Mouse (Mus musculus) testis, postnatal 14 days (tissue): ENCODE data around the gene Cdk2ap2.

Experiments used
- DNase-seq: peaks from one replicate; pipeline ENCODE4 v3.0.0; 2021; ENCODE audit warnings: low spot score

Gene Cdk2ap2

GRCm38 (mm10) chr19:4094774-4095303, 2.1 kb upstream of the Cdk2ap2 start:
- no peak for DNase-seq

- DNase-seq = no peak
These were observed 1.2 kb upstream of the Cdk2ap2 start for GRCm38 (mm10) chr19:4095802-4096201.

DNA sequence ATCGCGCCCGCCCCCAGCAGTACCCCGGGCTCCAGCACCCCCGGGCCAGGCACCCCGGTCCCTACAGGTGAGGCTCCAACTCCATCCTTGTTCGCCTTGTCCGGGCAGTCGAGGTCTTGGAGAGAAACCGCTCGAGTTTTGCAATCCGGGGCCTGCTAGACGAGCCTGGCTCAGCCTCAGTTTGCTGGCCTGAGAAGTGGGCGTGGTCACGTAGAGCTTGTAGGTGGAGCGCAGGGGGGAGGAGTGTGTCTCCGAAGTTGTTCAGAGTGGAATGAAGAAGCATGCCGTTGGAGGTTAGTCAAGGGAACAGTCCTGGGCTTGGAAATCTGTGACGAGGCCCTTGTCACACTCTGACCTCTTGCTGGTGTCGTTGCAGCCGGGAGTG, 451 bp downstream of the Cdk2ap2 start:
- peak; percentile 87 for DNase-seq

DNA sequence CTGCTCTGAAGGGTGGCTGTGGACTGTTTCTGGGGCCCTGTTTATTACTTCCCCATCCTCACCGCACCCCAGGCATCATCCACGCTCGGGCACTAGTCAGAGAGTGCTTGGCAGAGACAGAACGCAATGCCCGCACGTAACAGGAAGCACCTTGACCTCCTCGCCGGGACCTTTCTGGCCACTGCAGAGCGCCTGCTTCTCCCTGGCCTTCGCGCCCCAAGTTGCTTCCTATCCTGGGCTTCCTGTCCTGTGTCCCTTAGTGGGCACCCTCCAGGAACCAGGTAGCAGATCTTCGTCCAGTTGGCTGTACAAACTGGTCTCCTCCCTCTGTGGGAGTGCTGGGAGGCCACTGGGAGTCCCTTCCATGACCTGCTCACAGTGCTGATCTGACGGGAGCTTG, 1.4 kb downstream of the Cdk2ap2 start:
- DNase-seq = no peak

- peak; percentile 83 for DNase-seq
These were observed 2.1 kb downstream of the Cdk2ap2 start for GRCm38 (mm10) chr19:4099056-4099455.

DNA sequence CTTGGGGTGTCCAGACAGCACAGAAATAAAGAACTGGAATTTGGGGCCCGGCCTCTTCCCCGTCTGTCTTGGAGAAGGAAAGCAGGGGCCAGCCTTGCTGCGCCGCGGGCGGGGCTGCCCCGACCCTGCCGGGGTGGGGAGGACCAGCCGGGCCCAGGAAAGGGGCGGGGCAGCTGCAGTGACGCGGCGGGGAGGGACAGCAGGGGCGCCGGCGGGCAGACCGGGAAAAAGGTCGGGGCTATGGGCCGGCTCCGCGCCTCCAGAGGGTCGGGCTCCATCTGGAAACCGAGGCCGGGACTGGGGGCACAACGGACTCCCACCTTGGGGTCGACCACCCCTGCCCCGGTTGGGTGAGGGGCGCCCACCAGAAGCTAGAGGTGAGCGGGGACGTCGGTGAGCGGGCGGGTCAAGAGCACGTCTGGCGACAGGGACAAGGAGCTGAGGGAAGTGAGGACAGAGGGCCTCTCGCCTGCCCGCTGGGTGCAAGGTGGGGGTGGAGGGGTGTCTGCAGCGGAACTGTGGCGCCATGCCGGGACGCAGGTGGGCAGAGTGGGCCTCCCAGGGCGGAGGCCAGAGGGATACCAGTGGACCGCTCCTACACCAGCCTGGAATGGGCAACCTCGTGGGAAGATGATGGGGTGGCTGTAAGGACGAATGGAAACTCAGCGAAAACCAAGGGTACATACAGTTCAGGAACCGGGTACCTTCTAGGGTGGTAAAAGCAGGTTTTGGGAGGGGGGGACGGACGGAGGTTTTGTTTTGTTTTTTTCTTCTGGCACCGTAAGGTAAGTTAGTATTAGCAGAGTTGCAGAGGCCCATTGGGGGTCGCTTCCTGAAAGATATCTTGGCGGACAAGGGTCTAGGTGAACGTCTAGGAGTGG, 3.1 kb downstream of the Cdk2ap2 start, which contains the start of gene Pitpnm1:
TSS of gene Pitpnm1 (plus strand) at position 162 of the 881 bp plus-strand sequence.
- peak; percentile 59 for DNase-seq

DNA sequence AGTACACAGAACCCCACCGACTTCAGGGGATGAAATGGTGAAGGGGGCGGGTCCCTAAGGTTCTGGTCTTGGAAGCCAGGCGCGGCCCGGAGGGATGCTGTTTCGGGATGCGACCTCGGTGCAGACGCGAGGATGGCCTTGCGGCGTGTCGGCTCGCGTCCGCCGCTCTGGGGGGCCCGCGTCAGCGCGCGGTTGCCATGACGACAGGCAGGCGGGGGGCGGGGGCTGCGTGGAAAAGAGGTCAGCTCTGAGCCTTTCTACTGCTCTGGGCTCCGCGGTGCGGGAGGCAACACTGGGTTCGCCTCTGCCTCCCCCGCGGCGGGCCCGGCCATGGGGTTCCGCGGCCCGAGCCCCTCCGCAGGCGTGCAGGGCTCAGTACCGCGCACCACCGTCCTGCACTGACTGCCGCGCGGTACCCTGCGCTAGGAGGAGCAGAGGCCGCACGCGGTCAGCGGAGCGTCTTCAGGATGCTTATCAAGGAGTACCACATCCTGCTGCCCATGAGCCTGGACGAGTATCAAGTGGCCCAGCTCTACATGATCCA, 3.8 kb downstream of the Cdk2ap2 start:
- DNase-seq = peak; percentile 62

DNA sequence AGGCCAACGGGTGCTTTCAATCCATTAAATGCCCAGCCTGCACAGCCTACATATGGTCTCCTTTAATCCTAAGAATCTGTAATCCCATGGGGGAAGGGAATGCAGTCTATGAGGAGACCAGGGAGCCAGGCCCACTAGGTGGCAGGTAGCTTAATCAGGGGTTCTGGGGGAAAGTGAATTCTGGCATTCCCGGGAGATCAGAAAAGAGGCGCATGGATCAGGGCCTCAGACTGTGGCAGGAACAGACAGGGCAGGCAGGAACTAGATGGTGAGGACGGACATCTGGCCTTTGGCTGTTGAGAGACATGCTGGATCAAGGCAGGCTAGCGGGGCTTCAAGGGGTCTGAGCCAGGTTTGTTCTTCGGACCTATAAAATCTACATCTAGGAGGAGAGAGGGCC, 4.5 kb downstream of the Cdk2ap2 start:
- DNase-seq = no peak

DNA sequence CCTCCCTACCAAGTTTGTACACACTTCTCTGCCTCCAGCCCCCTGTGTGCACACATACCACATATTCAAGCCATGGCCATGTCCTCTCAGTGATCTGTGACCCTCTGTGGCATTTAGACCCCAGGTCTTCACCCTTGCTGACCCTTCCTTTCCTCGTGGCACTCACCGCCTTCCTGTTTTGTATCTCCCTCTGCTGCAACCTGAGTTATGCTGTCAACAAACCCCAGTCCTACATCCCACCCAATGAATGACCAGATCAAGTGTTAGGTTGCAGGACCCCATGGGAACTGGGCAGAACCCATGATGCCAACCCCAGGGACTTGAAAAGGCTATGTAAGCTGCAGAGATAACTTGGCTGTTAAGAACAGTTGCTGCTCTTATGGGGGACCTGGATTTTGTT, 5.1 kb downstream of the Cdk2ap2 start:
- no peak for DNase-seq

- DNase-seq = no peak
These were observed 5.6 kb downstream of the Cdk2ap2 start for GRCm38 (mm10) chr19:4102626-4103025.

DNA sequence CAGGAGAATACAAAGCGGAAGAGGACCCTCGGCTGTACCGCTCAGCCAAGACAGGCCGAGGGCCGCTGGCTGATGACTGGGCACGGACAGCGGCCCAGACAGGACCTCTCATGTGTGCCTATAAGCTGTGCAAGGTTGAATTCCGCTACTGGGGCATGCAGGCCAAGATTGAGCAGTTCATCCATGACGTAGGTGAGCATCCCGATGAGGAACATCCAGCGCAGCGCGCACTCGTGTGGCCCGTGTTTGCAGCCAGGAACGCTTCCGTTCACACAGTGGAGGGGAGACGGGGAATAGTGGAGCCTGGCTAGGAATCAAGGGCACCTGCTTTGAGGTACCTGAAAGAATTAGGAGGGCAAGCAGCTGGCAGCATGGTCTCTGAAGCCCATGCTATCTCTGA, 6.3 kb downstream of the Cdk2ap2 start:
- no peak for DNase-seq

GRCm38 (mm10) chr19:4103792-4104191, 6.8 kb downstream of the Cdk2ap2 start:
- DNase-seq = no peak

GRCm38 (mm10) chr19:4104675-4105194, 7.8 kb downstream of the Cdk2ap2 start:
- DNase-seq = no peak

GRCm38 (mm10) chr19:4106654-4107053, 9.7 kb downstream of the Cdk2ap2 start:
- DNase-seq = no peak

- no peak for DNase-seq
These were observed 11.6 kb downstream of the Cdk2ap2 start for GRCm38 (mm10) chr19:4108535-4108934.

DNA sequence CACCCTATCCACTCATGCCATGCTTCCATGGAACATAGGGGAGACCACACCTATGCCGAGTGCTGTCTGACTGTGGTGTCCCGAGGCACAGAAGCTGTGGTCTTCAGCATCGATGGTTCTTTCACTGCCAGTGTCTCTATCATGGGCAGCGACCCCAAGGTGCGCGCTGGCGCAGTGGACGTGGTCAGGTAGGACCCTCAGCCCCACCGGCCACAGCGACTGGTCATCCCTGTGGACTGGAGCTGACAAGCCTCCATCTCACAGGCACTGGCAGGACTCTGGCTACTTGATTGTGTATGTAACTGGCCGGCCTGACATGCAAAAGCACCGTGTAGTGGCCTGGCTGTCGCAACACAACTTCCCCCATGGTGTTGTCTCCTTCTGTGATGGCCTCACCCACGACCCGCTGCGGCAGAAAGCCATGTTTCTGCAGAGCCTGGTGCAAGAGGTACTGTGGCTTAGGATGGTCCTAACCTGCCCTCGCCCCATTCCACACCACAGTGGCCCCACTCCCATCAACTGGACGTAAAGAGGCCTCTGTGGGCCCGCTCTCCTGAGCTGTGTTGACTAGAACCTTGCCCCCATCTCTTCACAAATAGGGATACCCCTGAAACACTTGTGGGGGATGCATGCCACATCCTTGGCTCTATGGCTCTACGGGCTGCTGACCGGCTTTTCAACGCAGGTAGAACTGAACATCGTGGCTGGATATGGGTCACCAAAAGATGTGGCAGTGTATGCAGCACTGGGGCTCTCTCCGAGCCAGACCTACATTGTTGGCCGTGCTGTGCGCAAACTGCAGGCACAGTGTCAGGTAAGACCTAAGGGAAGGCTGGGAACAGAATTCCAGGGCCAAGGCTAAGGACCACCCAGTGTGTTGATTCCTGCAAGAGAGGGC, 15.3 kb downstream of the Cdk2ap2 start:
- no peak for DNase-seq

DNA sequence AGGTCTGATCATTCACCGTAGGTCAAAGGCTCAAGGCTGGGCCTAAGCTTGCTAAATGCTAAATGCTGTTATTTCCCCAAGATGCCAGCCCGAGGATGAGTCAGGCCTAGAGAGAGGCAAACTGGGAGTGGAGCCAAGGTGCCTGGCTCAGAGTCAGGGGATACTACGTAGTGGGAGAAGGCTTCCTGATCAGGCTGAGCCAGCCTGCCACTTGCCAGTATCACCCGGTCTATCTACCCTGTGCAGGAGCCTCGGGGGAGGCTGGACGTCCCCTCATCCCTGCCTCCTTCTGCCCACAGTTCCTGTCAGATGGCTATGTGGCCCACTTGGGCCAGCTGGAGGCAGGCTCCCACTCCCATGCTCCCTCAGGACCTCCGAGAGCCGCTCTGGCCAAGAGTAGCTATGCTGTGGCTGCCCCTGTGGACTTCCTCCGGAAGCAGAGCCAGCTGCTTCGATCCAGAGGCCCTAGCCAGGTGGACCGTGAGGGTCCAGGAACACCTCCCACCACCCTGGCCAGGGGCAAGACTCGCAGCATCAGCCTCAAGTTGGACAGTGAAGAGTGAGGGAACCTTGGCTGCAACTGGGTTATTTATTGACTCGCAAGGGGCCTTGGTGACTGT, 16.3 kb downstream of the Cdk2ap2 start:
- DNase-seq = peak; percentile 80

GRCm38 (mm10) chr19:4113806-4114230, 16.8 kb downstream of the Cdk2ap2 start:
- no peak for DNase-seq

DNA sequence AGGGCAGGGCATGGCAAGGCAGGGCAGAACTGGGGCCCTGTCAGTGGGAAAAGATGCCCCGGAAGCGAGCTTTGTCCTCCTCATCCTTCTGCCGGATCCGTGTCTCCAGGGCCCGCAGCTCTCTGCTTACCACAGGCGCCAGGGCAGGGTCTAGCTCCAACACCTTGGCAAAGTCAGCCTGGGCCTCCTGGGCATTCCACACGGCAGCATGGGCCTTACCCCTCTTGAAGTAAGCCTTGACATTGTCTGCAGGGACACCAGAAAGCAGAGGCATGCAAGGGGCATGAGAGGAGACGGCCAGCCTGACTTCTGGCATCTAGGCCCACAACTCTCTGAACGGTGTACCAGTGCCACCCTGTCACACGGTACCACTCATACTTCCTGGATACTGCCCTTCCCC, 17.6 kb downstream of the Cdk2ap2 start:
- DNase-seq = no peak

DNA sequence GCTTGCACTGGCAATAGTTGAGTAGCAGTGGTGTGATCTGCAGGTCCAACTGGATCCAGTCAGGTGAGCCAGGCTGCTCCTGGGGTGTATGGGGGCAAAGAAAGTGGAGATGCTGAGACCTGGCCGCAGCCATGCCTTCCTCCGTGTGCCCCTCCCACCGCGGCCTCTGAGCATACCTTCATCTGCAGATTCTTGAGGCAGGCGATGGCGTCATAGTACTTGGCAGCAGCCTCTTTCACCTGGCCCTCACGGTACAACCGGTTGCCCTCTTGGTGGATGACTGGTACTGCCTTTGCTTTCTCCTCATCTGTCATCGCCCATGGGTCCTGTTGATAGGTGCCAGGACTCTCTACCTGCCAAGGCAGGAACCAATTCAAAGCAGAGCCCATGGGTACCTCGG, 18.2 kb downstream of the Cdk2ap2 start:
- DNase-seq = no peak

DNA sequence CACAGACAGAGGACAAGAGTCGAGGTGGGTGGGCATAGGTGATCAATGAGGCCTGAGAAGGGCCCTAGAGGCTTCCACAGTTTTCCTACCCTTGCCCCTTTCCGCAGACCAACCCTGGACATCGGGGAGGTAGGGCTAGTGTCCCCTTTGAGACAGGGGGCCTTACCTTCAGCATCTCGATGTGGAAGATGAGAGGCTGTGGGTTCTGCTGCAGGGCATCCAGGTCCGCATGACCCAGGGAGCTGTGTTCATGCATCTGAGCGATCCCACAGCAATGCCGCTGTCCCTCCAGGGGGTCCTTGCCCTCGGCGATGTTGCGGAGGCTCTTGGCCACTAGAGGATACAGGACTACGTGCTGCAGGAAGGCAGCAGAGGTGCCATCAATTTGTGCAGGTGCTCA, 18.8 kb downstream of the Cdk2ap2 start:
- DNase-seq = no peak

- DNase-seq = no peak
These were observed 20.0 kb downstream of the Cdk2ap2 start for GRCm38 (mm10) chr19:4117006-4117405.
